Mouse (Mus musculus): ENCODE results near the gene Vmn2r34. TPM values are rescaled to one million over a fixed set of nuclear protein-coding genes. Genes with fewer than 3 reads are reported as not detected.
"Not testable (repeated sequence)": the region's sequence is repeated elsewhere in the genome, so short reads cannot be mapped to it uniquely, and the experiment has no call there.

The Vmn2r34 gene
- total RNA-seq (2022) = not detected

DNA sequence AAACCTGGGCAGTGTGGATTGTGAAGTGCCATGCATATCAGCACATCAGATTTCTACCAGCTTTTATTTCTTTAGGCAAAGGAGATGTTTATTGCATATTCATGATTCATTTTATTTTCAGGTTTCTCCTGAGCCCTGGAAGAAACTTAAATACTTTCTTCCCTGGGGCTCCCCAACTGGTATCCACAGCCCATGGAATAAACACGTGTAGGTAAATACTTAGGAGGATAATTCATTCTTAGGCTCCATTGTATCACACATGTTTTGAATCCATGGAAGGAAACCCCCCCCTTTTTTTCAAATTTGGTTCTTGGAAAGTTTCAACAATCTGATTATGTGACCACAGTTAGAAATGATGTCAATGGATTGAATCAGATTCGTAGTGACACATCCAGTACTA lies at the start of gene Vmn2r34:
Vmn2r34 (minus strand) TSS at position 101 of the 400 bp plus-strand sequence.
- DNase-seq (ENCODE audit: low spot score in 2 of 2) = not testable (repeated sequence)

DNA sequence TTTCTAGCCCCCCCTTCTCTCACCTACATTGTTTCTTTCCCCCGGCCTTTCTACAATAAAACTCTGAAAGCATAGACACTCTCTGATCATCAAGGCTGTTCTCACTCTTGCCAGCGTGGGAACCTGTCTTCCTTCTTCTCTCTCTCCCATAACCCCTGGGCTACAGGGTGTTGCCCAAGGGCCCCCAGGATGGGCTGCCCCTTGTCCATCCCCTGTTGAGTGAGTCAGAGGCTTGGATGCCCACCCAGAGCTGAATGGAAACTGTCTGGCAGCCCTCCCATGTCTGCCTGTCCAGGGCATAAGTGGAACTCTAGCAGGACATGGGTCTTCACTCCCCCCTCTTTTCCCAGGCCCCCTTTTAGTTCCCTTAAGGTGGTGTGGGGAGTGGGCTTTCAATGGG lies 15.3 kb downstream of the Vmn2r34 start:
- DNase-seq (ENCODE audit: low spot score in 2 of 2) = not testable (repeated sequence)

Other genes starting within 250 kb of the Vmn2r34 start
- gene Vmn2r32, start 209.5 kb downstream of the Vmn2r34 start, total RNA-seq (2022) = not detected
- gene Vmn2r33, start 122.7 kb downstream of the Vmn2r34 start, total RNA-seq (2022) = not detected
- not detected for gene Vmn2r35, start 130.4 kb upstream of the Vmn2r34 start, total RNA-seq (2022)
- not detected for gene Vmn2r36, start 213.0 kb upstream of the Vmn2r34 start, total RNA-seq (2022)

Data from left cerebral cortex, adult 8-10 months (tissue).